Mouse (Mus musculus) neural tube, embryonic 12.5 days (tissue): ENCODE results near the gene Defb25. TPM values are rescaled to one million over a fixed set of nuclear protein-coding genes. Genes with fewer than 3 reads are reported as not detected.

Experiments
- ATAC-seq: fragments of 200-750 bp; cut with Nextera tagmentation; 2 replicates; pipeline ENCODE4 v1.8.0; 2017; ENCODE audit warnings: low read depth, mild to moderate bottlenecking, moderate TSS enrichment, moderate library complexity; ENCODE audit not compliant: low FRiP score
- H3K27ac ChIP-seq: fragments of 300-500 bp; sonication (generic); 2 replicates; pipeline ENCODE4 v1.5.1; 2016
- H3K27me3 ChIP-seq: fragments of 300-500 bp; sonication (generic); replicated peaks from 2 replicates; pipeline ENCODE4 v1.6.1; 2016; ENCODE audit warnings: mild to moderate bottlenecking
- H3K36me3 ChIP-seq: fragments of 300-500 bp; sonication (generic); 2 replicates; pipeline ENCODE4 v1.6.1; 2016; ENCODE audit warnings: mild to moderate bottlenecking
- H3K4me1 ChIP-seq: fragments of 300-500 bp; sonication (generic); 2 replicates; pipeline ENCODE4 v1.6.1; 2016
- H3K4me2 ChIP-seq: fragments of 300-500 bp; sonication (generic); replicated peaks from 2 replicates; pipeline ENCODE4 v1.6.1; 2016; ENCODE audit warnings: mild to moderate bottlenecking
- H3K4me3 ChIP-seq: fragments of 300-500 bp; sonication (generic); 2 replicates; pipeline ENCODE4 v1.5.1; 2016
- H3K9ac ChIP-seq: fragments of 300-500 bp; sonication (generic); 2 replicates; pipeline ENCODE4 v1.6.1; 2016; ENCODE audit warnings: mild to moderate bottlenecking
- H3K9me3 ChIP-seq: fragments of 300-500 bp; sonication (generic); 2 replicates; pipeline ENCODE4 v1.6.1; 2016; ENCODE audit warnings: mild to moderate bottlenecking
- WGBS: fragments of 180-500 bp; shearing (Covaris S2); methylation state at CpG from one replicate; pipeline ENCODE4 v1.1.7; 2016; 5-methylcytosine and 5-hydroxymethylcytosine counted together
- polyA plus RNA-seq: library from polyadenylated mRNA; unstranded; fragments of >200 nt; fragmentation: Nextera tagmentation; extraction: Ambion mirVana; gene quantifications from 2 replicates; pipeline ENCODE4 v1.2.1, GENCODE M21; 2016

The Defb25 gene
- polyA plus RNA-seq, 1 experiment from 2014 or later: not detected

GRCm38 (mm10) chr2:152639406-152640113 is 16.7 kb upstream of the Defb25 start:
- Histone ChIP-seq H3K4me2 (peak overlapping the region; percentile 26), H3K4me1 (peaks cover 12% of the 10 kb centered on the region), H3K9ac (no peak overlapping the region), H3K36me3 (no peaks in the 10 kb centered on the region), H3K4me3 (no peak overlapping the region), H3K9me3 (no peaks in the 10 kb centered on the region), H3K27ac (no peak overlapping the region), H3K27me3 (no peaks in the 10 kb centered on the region)
- WGBS: 12% methylated on average over 11 of the region's 11 CpGs
- peak; percentile 66 for ATAC-seq

DNA sequence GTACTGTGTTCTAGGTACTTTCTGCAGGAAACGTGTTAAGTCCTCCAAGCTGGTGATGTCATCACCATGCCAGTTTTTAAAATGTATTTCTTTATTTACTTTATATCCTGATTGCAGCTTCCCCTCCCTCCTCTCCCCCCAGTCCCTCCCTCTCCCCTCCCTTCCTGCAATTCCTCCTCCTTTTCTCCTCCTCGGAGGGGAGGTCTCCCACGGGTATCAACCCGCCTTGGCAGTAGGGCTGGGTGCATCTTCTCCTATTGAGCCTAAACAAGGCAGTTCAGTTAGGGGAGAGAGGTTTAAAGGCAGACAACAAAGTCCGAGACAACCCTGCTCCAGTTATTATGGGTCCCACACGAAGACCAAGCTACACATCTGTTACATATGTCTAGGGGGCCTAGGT is 16.0 kb upstream of the Defb25 start:
- Histone ChIP-seq H3K9ac (no peak overlapping the region), H3K27me3 (0 out of 2 replicates have a peak, but pooled peaks cover 3% of the 10 kb centered on the region), H3K4me1 (peaks cover 12% of the 10 kb centered on the region), H3K9me3 (no peaks in the 10 kb centered on the region), H3K36me3 (no peaks in the 10 kb centered on the region), H3K4me2 (no peak overlapping the region), H3K27ac (no peak overlapping the region), H3K4me3 (no peak overlapping the region)
- ATAC-seq: no peak
- WGBS: 54% methylated on average over 6 of the region's 6 CpGs

DNA sequence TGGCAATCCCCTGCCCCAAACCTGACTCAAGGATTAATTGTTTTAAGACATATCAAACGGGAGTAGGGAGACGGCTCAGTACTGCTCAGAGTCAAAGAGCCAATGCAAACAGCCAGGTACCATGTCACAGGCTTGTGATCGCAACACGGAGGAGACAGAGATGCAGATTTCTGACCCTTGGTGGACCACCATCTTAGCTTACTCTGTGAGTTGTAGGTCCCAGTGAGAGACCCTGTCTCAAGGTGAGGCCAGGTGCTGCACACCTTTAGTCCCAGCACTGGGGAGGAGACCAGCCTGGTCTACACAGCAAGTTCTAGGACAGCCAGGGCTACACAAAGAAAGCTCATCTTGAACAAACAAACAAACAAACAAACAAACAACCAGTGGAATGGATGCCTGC is 14.5 kb upstream of the Defb25 start:
- Histone ChIP-seq H3K27ac (no peak overlapping the region), H3K4me1 (peaks cover 12% of the 10 kb centered on the region), H3K4me2 (no peak overlapping the region), H3K4me3 (no peak overlapping the region), H3K9me3 (no peaks in the 10 kb centered on the region), H3K36me3 (no peaks in the 10 kb centered on the region), H3K9ac (no peak overlapping the region), H3K27me3 (0 out of 2 replicates have a peak, but pooled peaks cover 3% of the 10 kb centered on the region)
- 88% methylated on average over 4 of the region's 4 CpGs for whole genome bisulfite sequencing
- no peak for ATAC-seq

GRCm38 (mm10) chr2:152637006-152637322 is 14.1 kb upstream of the Defb25 start:
- H3K4me2 ChIP-seq: no peak overlapping the region
- no peak for ATAC-seq
- H3K27me3 ChIP-seq: 0 out of 2 replicates have a peak, but pooled peaks cover 3% of the 10 kb centered on the region
- no peak overlapping the region for H3K4me3 ChIP-seq
- H3K9ac ChIP-seq: no peak overlapping the region
- H3K9me3 ChIP-seq: no peaks in the 10 kb centered on the region
- H3K4me1 ChIP-seq: peaks cover 12% of the 10 kb centered on the region
- 85% methylated on average over 6 of the region's 6 CpGs for WGBS
- H3K27ac ChIP-seq: no peak overlapping the region
- no peaks in the 10 kb centered on the region for H3K36me3 ChIP-seq

- H3K27ac ChIP-seq: no peak overlapping the region
- 0 out of 2 replicates have a peak, but pooled peaks cover 3% of the 10 kb centered on the region for H3K27me3 ChIP-seq
- peaks cover 12% of the 10 kb centered on the region for H3K4me1 ChIP-seq
- no peak overlapping the region for H3K4me3 ChIP-seq
- H3K4me2 ChIP-seq: no peak overlapping the region
- ATAC-seq: no peak
- H3K9me3 ChIP-seq: no peaks in the 10 kb centered on the region
- H3K9ac ChIP-seq: no peak overlapping the region
- H3K36me3 ChIP-seq: no peaks in the 10 kb centered on the region
- 82% methylated on average over 23 of the region's 23 CpGs for WGBS
Observed at GRCm38 (mm10) chr2:152636246-152637005, 13.6 kb upstream of the Defb25 start.

DNA sequence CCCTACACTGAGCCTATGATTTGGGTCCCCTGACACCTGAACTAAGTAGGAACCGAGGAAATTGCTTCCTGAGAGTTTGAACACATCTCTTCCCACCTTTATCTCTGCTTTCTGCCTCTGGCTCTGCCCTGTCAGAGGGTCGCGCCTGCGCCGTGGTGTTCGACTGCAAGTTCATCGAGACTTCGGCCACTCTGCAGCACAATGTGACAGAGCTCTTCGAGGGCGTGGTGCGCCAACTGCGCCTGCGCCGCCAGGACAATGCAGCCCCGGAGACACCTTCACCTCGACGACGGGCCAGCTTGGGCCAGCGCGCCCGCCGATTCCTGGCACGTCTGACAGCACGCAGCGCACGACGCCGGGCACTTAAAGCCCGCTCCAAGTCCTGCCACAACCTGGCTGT is 11.5 kb upstream of the Defb25 start:
- Histone ChIP-seq H3K27me3 (peaks cover 8% of the 10 kb centered on the region; the same call in 1 of the 2 replicates), H3K4me2 (no peak overlapping the region), H3K4me3 (no peak overlapping the region), H3K36me3 (no peaks in the 10 kb centered on the region), H3K9ac (no peak overlapping the region), H3K27ac (no peak overlapping the region), H3K4me1 (peaks cover 5% of the 10 kb centered on the region), H3K9me3 (no peaks in the 10 kb centered on the region)
- no peak for ATAC-seq
- WGBS: 79% methylated on average over 29 of the region's 29 CpGs

DNA sequence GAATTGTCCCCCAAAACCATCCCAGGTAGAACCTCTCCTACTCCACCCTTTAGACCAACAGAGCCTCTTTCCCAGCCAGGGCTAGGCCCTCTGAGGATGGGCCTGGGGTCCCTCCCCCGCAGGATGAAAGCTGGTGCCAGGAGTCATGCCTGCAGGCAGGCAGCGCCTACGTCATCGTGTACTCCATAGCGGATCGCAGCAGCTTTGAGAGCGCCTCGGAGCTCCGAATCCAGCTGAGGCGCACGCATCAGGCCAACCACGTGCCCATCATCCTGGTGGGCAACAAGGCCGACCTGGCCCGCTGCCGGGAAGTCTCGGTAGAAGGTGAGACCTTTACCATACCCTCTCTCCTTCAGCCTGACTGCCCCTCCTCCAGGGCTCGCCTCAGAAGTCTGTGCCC is 10.5 kb upstream of the Defb25 start:
- 67% methylated on average over 17 of the region's 17 CpGs for WGBS
- Histone ChIP-seq H3K27me3 (peaks cover 18% of the 10 kb centered on the region), H3K36me3 (no peaks in the 10 kb centered on the region), H3K27ac (no peak overlapping the region), H3K9ac (no peak overlapping the region), H3K4me1 (no peaks in the 10 kb centered on the region), H3K4me2 (peak overlapping the region; percentile 32; the same call in 1 of the 2 replicates), H3K4me3 (no peak overlapping the region), H3K9me3 (no peaks in the 10 kb centered on the region)
- ATAC-seq: no peak

DNA sequence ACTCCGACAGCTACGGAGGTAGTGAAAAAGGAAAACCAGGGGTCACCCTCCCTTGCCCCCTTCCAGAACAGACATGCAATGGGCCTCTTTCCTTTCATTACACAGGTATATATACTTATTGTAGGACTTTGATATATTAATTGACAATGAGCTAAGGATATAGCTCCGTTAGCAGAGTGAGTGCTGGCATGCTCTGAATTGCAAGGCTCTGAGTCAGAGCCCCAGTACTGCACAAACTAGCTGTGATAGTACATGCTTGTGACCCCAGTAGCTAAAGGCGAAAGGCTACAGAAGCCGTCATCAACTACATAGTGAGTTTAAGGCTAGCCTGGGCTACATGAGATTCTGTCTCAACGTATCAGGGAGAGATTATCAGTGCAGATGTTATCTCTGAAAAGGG is 7.1 kb upstream of the Defb25 start:
- WGBS: 87% methylated on average over 6 of the region's 6 CpGs
- H3K4me1 ChIP-seq: peaks cover 8% of the 10 kb centered on the region

DNA sequence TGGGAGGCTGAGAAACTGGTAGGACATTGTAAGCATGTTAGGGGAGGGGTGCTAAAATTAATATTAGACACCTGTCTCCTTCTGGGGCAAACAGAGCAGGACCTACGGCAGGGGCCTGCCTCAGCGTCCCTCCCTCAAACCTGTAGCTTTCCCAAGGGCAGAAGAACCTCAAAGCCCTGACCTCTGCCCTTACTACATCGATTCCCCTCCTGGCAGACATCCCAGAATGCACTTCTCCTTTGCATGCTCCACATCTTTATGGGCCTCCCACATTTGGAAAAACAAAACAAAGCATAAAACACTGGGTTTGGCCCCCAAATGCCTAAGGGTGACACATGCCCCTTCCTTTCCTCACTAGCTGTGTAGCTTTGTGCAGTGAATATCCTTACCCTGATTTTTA is 6.4 kb upstream of the Defb25 start:
- H3K4me2 ChIP-seq: no peak overlapping the region
- H3K27me3 ChIP-seq: peaks cover 43% of the 10 kb centered on the region
- H3K4me3 ChIP-seq: no peak overlapping the region
- H3K4me1 ChIP-seq: peaks cover 8% of the 10 kb centered on the region
- 65% methylated on average over 3 of the region's 3 CpGs for WGBS
- no peak for ATAC-seq
- no peak overlapping the region for H3K27ac ChIP-seq
- H3K36me3 ChIP-seq: no peaks in the 10 kb centered on the region
- no peaks in the 10 kb centered on the region for H3K9me3 ChIP-seq
- no peak overlapping the region for H3K9ac ChIP-seq

More for the DNA sequence above, 7.1 kb upstream of the Defb25 start:
- H3K27ac ChIP-seq: no peak overlapping the region
- no peak overlapping the region for H3K9ac ChIP-seq
- H3K36me3 ChIP-seq: no peaks in the 10 kb centered on the region
- H3K4me3 ChIP-seq: no peak overlapping the region
- H3K27me3 ChIP-seq: peaks cover 46% of the 10 kb centered on the region
- no peaks in the 10 kb centered on the region for H3K9me3 ChIP-seq
- H3K4me2 ChIP-seq: no peak overlapping the region
- no peak for ATAC-seq

GRCm38 (mm10) chr2:152628066-152628465 is 5.2 kb upstream of the Defb25 start:
- Histone ChIP-seq H3K4me1 (peaks cover 8% of the 10 kb centered on the region), H3K4me3 (no peak overlapping the region), H3K36me3 (no peaks in the 10 kb centered on the region), H3K9me3 (no peaks in the 10 kb centered on the region), H3K9ac (no peak overlapping the region), H3K27me3 (peaks cover 42% of the 10 kb centered on the region), H3K4me2 (no peak overlapping the region), H3K27ac (no peak overlapping the region)
- 40% methylated on average over 17 of the region's 17 CpGs for WGBS
- no peak for ATAC-seq

DNA sequence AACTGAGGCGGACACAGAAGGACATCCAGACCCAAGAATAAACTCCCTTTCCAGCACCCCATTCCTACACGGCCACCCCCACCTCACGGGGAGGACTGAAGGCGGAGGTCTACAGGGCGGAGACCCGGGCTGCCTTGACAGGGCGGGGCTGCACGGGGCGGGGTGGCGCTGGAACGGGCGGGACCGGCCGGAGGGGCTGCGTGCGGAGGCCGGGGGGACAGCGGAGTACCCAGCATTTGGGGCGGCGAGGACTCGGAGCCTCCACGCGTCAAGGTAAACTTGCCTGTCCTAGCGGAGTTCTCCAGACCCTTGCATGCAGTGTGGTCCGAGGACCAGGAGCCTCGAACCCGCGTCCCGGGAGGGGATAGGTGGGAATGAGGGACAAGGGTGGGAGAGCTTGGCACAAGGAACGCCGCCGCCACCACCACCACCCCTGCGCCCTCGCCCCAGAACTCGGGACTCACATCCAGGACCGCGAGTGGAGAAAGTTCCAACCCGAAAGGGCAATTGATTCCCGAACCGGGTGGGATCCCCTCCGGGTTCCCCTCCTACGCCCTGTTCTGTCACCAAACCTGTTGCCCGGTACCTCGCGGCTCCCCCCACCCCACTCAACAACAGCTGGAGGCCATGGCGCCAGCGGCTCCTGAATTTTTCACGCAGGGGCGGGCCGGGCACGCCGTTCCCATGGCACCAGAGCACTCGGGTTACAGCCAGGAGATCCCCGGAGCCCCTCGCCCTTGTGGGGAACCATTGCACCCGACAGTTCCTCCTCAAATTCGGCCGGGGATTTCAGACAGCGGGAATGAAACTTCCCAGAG is 4.1 kb upstream of the Defb25 start, which contains the start of gene Rem1:
Rem1 (plus strand) TSS at position 178 of the 818 bp plus-strand sequence.
- Histone ChIP-seq H3K9me3 (no peaks in the 10 kb centered on the region), H3K4me3 (peak within 1 kb of the TSS; percentile 30), H3K36me3 (no peaks in the 10 kb centered on the region), H3K27ac (no peak within 1 kb of the TSS), H3K9ac (no peak within 1 kb of the TSS; the same call in 1 of the 2 replicates), H3K4me2 (peak within 1 kb of the TSS; percentile 63), H3K4me1 (peaks cover 8% of the 10 kb centered on the region), H3K27me3 (peaks cover 42% of the 10 kb centered on the region)
- 0 out of 2 replicates have a peak, but pooled peaks have one; percentile 17 for ATAC-seq
- 1% methylated on average over 59 of the region's 59 CpGs for WGBS

GRCm38 (mm10) chr2:152625256-152625655 is 2.4 kb upstream of the Defb25 start:
- Histone ChIP-seq H3K4me1 (peaks cover 8% of the 10 kb centered on the region), H3K9ac (no peak overlapping the region), H3K4me2 (no peak overlapping the region), H3K9me3 (no peaks in the 10 kb centered on the region), H3K4me3 (no peak overlapping the region), H3K27ac (no peak overlapping the region), H3K36me3 (no peaks in the 10 kb centered on the region), H3K27me3 (peaks cover 42% of the 10 kb centered on the region)
- no peak for ATAC-seq
- WGBS: 9% methylated on average over 1 of the region's 1 CpGs
